Mouse (Mus musculus) c-Kit-positive CD71-positive TER-119-positive erythroid progenitor cells, embryonic 14.5 days (primary cell): Measurements from ENCODE around the gene Olfr836.
"Not testable (repeated sequence)": the region's sequence is repeated elsewhere in the genome, so short reads cannot be mapped to it uniquely, and the experiment has no call there.

Experiments used
- DNase-seq: peaks from one replicate; pipeline ENCODE4 v3.0.0-alpha.2; 2013; ENCODE audit warnings: low spot score

The Olfr836 gene

DNA sequence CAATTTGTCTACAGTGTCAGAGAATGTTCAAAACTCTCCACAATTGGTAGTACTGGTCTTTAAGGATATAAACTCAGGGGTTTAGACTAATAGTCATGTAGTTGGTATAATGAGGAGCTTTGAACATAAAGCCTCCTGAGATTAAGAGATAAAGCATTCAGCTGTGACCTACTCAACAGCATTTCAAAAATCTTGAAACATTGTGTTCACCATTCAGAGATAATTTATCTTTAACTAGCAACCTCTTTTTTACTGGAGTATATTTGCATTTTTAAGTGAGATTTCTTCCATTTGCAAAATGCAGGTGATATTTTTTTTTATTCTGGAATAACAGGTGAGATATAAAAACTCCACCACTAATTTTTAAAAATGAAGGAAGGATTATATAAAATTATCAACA is at the start of gene Olfr836:
Gene Olfr836, plus strand, starts transcription at position 301 of the 400 bp plus-strand sequence.
- DNase-seq: no peak

DNA sequence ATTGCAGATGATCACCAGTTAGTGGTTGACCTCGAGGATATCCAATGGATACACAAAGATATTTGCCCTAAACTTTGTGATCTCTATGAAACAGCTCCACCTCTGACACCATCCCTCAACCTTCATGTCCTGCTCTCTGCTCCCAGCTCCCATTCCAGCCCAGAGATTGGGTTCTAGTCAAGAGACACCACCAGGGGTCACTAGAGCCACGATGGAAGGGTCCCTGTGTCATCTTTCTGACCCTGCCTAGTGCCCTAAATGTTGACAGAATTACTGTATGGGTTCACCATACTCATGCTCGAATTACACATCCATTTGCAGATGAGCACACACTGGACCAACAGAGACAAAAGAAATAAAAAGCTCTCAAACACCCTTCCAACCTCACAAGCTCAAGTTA is 35.2 kb upstream of the Olfr836 start:
- no peak for DNase-seq

DNA sequence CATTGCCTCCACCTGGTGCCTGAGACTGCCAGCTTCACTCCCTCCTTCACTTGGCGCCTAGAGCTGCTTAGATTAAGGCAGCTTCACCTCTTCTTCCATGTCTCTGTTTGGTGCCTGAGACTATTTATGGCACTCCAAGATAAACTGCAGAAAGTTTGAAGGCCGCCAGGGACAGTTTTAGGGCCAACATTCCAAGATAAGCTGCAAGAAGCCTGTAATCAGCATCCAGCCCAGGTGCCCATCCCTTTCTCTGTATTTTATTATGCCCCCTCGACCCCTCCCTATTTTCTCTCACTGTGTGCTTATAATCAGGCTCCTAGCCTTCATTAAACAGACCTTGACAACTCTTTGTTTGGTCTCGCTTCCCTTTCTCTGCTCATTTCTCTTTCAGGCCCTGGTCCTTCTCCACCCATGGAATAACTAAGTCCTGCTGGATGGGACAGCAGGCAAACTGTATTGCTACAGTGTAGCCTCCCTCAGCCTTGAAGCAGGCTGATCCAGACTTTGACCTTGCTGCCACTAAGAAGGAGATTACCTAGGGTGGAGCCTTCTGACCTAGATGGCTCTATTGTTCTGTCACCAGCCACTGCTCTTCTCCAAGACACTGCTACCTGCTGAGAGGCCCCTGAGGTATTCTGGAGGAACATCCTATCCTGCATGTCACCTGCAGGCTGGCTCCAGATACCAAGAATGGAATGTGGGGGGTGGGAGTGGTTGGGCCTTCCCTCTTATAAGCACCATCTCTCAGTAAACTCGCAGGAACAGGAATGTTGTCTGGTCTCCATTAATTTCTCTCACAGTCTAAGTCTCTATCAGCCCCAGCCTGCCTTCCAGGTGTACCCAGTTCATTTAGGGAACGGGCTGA is 27.1 kb upstream of the Olfr836 start:
- not testable (repeated sequence) for DNase-seq

DNA sequence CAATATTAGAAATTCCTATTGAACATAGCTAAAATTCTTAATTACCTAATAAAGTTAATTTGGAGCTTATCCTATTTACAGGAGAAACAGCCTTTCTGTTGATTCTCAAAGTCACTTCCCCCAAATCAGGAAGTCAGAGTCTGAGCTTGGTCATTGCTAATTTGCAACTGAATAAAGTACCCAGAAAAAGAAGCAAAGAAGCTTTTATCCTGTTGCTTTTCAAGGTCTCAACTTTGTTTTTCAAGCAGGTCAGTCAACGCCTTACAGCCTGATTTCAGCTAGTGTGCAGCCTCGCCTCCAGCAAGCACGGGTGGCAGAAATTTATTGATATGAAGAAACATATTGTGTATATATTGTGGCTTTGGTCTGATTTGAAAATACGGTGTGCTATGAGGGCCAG is 22.9 kb upstream of the Olfr836 start:
- no peak for DNase-seq

DNA sequence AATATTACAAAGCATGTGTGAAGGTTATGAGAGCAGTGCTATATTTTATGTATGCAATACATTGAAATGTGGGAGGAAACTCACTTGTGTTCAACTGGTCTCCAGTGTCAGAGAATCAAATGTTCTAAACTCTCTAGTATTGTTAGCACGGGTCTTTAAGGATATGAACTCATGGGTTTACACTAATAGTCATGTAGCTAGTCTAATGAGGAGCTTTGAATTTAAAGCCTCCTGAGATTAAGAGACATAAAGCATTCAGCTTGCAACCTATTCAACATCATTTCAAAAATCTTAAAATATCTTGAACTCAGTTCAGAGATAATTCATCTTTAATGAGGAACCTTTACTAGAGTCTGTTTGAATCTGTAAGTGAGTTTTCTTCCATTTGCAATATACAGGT is 15.8 kb downstream of the Olfr836 start, which contains the start of gene Olfr837:
Gene Olfr837, plus strand, starts transcription at position 301 of the 400 bp plus-strand sequence.
- no peak for DNase-seq
